Mouse (Mus musculus) heart, adult 2 months (tissue): ENCODE data around the gene Pi4k2a.

ENCODE experiments used
- CTCF ChIP-seq: fragments of 200-600 bp; IDR thresholded peaks from 2 replicates; pipeline ENCODE4 v1.8.1; 2022; ENCODE audit warnings: antibody characterized with exemption, mild to moderate bottlenecking, moderate library complexity
- EP300 ChIP-seq: fragments of 200-500 bp; IDR thresholded peaks from 2 replicates; pipeline ENCODE4 v1.6.1; 2011; ENCODE audit warnings: low read depth, low read length, control low read depth; ENCODE audit not compliant: insufficient read depth
- POLR2A ChIP-seq: fragments of 200-500 bp; IDR thresholded peaks from 2 replicates; pipeline ENCODE4 v1.6.1; 2011; ENCODE audit warnings: mild to moderate bottlenecking, low read depth, low read length, control low read depth; ENCODE audit not compliant: insufficient read depth

DNA sequence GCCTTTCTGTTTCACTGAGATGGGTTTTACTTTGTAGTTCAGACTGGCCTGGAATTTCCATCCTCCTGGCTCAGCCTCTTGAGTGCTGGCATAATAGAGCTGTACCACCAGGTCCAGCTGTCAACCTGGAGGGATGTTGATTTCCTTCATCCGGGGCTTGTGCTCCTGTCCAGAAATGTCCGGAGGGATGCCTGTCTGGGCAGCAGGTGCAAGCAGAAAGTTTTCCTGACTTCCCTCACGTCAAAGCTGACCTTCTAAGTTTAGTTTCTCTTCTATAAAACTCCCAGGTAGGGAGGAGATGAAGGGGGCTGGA is 40.0 kb downstream of the Pi4k2a start:
- TF ChIP-seq POLR2A: no peak
- TF ChIP-seq CTCF: no peak
- TF ChIP-seq EP300: no peak
